Mouse (Mus musculus) embryonic facial prominence, embryonic 10.5 days (tissue): ENCODE measurements at regions not wholly inside any gene's neighbourhood (a gene's known extent, or its start where the extent isn't known, plus 50 kb on each side); places are given as distances from the start of the nearest gene placed in this dataset.

Source experiments
- DNase-seq: peaks from one replicate; pipeline ENCODE4 v3.0.0-alpha.2; 2017; ENCODE audit warnings: low spot score
- H3K27ac ChIP-seq: fragments of 300-500 bp; sonication (generic); replicated peaks from 2 replicates; pipeline ENCODE4 v1.5.1; 2016; ENCODE audit warnings: mild to moderate bottlenecking
- H3K27me3 ChIP-seq: fragments of 300-500 bp; sonication (generic); replicated peaks from 2 replicates; pipeline ENCODE4 v1.6.1; 2016; ENCODE audit warnings: low read depth, mild to moderate bottlenecking; ENCODE audit not compliant: poor library complexity, severe bottlenecking
- H3K36me3 ChIP-seq: fragments of 300-500 bp; sonication (generic); replicated peaks from 2 replicates; pipeline ENCODE4 v1.6.1; 2016; ENCODE audit warnings: mild to moderate bottlenecking, moderate library complexity
- H3K4me1 ChIP-seq: fragments of 300-500 bp; sonication (generic); 2 replicates; pipeline ENCODE4 v1.6.1; 2016
- H3K4me3 ChIP-seq: fragments of 300-500 bp; sonication (generic); 2 replicates; pipeline ENCODE4 v1.5.1; 2016; ENCODE audit warnings: mild to moderate bottlenecking, moderate library complexity
- H3K9me3 ChIP-seq: fragments of 300-500 bp; sonication (generic); 2 replicates; pipeline ENCODE4 v1.6.1; 2016; ENCODE audit warnings: mild to moderate bottlenecking
- WGBS: fragments of 180-500 bp; shearing (Covaris S2); methylation state at CpG from one replicate; pipeline ENCODE4 v1.1.7; 2016; 5-methylcytosine and 5-hydroxymethylcytosine counted together

GRCm38 (mm10) chr2:51073040-51073594 is 75.8 kb downstream of the Rnd3 start:
- no peaks in the 10 kb centered on the region for H3K36me3 ChIP-seq
- no peaks in the 10 kb centered on the region for H3K9me3 ChIP-seq
- DNase-seq: no peak
- peaks cover 4% of the 10 kb centered on the region; the same call in 1 of the 2 replicates for H3K4me1 ChIP-seq
- no peaks in the 10 kb centered on the region for H3K27me3 ChIP-seq
- 70% methylated on average over 14 of the region's 14 CpGs for WGBS
- no peak overlapping the region for H3K4me3 ChIP-seq
- H3K27ac ChIP-seq: no peak overlapping the region

GRCm38 (mm10) chr2:51072346-51072885 is 76.5 kb downstream of the Rnd3 start:
- Histone ChIP-seq H3K4me3 (no peak overlapping the region), H3K36me3 (no peaks in the 10 kb centered on the region), H3K4me1 (peaks cover 4% of the 10 kb centered on the region; the same call in 1 of the 2 replicates), H3K27me3 (no peaks in the 10 kb centered on the region), H3K9me3 (no peaks in the 10 kb centered on the region), H3K27ac (no peak overlapping the region)
- no peak for DNase-seq
- 61% methylated on average over 6 of the region's 6 CpGs for WGBS

GRCm38 (mm10) chr2:51070902-51071301 is 78.0 kb downstream of the Rnd3 start:
- 73% methylated on average over 2 of the region's 2 CpGs for whole genome bisulfite sequencing
- H3K4me1 ChIP-seq: peaks cover 14% of the 10 kb centered on the region
- H3K27me3 ChIP-seq: no peaks in the 10 kb centered on the region
- no peak overlapping the region for H3K27ac ChIP-seq
- H3K4me3 ChIP-seq: no peak overlapping the region
- H3K9me3 ChIP-seq: no peaks in the 10 kb centered on the region
- no peak for DNase-seq
- no peaks in the 10 kb centered on the region for H3K36me3 ChIP-seq

- Histone ChIP-seq H3K27me3 (no peaks in the 10 kb centered on the region), H3K36me3 (no peaks in the 10 kb centered on the region), H3K4me1 (peaks cover 17% of the 10 kb centered on the region), H3K27ac (peak overlapping the region; percentile 82), H3K9me3 (no peaks in the 10 kb centered on the region), H3K4me3 (no peak overlapping the region; the same call in 1 of the 2 replicates)
- peak; percentile 50 for DNase-seq
- 36% methylated on average over 11 of the region's 11 CpGs for WGBS
Observed at GRCm38 (mm10) chr2:51066423-51066831, 82.5 kb downstream of the Rnd3 start.

GRCm38 (mm10) chr2:51065821-51066220 is 83.1 kb downstream of the Rnd3 start:
- H3K27ac ChIP-seq: peak overlapping the region; percentile 82; the same call in 1 of the 2 replicates
- H3K9me3 ChIP-seq: no peaks in the 10 kb centered on the region
- 52% methylated on average over 6 of the region's 6 CpGs for WGBS
- H3K4me1 ChIP-seq: peaks cover 17% of the 10 kb centered on the region
- no peak for DNase-seq
- H3K36me3 ChIP-seq: no peaks in the 10 kb centered on the region
- no peak overlapping the region for H3K4me3 ChIP-seq
- H3K27me3 ChIP-seq: no peaks in the 10 kb centered on the region

GRCm38 (mm10) chr2:51064821-51065220 is 84.1 kb downstream of the Rnd3 start:
- H3K9me3 ChIP-seq: no peaks in the 10 kb centered on the region
- H3K27ac ChIP-seq: no peak overlapping the region
- DNase-seq: no peak
- no peaks in the 10 kb centered on the region for H3K27me3 ChIP-seq
- H3K4me1 ChIP-seq: peaks cover 13% of the 10 kb centered on the region
- H3K36me3 ChIP-seq: no peaks in the 10 kb centered on the region
- WGBS: 81% methylated on average over 4 of the region's 4 CpGs
- H3K4me3 ChIP-seq: no peak overlapping the region

GRCm38 (mm10) chr2:51062049-51062448 is 86.9 kb downstream of the Rnd3 start:
- Histone ChIP-seq H3K27me3 (no peaks in the 10 kb centered on the region), H3K4me3 (no peak overlapping the region), H3K4me1 (peaks cover 18% of the 10 kb centered on the region), H3K9me3 (no peaks in the 10 kb centered on the region), H3K36me3 (no peaks in the 10 kb centered on the region), H3K27ac (no peak overlapping the region)
- DNase-seq: no peak
- 92% methylated on average over 5 of the region's 5 CpGs for WGBS

GRCm38 (mm10) chr2:51058158-51058557 is 90.8 kb downstream of the Rnd3 start:
- DNase-seq: no peak
- H3K9me3 ChIP-seq: no peaks in the 10 kb centered on the region
- WGBS: 77% methylated on average over 4 of the region's 4 CpGs
- no peaks in the 10 kb centered on the region for H3K36me3 ChIP-seq
- H3K27me3 ChIP-seq: no peaks in the 10 kb centered on the region
- no peak overlapping the region for H3K4me3 ChIP-seq
- H3K4me1 ChIP-seq: peaks cover 22% of the 10 kb centered on the region
- no peak overlapping the region for H3K27ac ChIP-seq

GRCm38 (mm10) chr2:51056141-51056731 is 92.7 kb downstream of the Rnd3 start:
- WGBS: 50% methylated on average over 8 of the region's 8 CpGs

GRCm38 (mm10) chr2:51055339-51055738 is 93.6 kb downstream of the Rnd3 start:
- Histone ChIP-seq H3K4me3 (no peak overlapping the region), H3K27me3 (no peaks in the 10 kb centered on the region), H3K4me1 (peaks cover 22% of the 10 kb centered on the region), H3K27ac (no peak overlapping the region), H3K36me3 (no peaks in the 10 kb centered on the region), H3K9me3 (no peaks in the 10 kb centered on the region)
- no peak for DNase-seq
- 41% methylated on average over 3 of the region's 3 CpGs for whole genome bisulfite sequencing

More at GRCm38 (mm10) chr2:51056141-51056731, 92.7 kb downstream of the Rnd3 start:
- H3K27ac ChIP-seq: no peak overlapping the region
- peak; percentile 74 for DNase-seq
- peaks cover 22% of the 10 kb centered on the region for H3K4me1 ChIP-seq
- H3K4me3 ChIP-seq: no peak overlapping the region
- H3K27me3 ChIP-seq: no peaks in the 10 kb centered on the region
- H3K36me3 ChIP-seq: no peaks in the 10 kb centered on the region
- no peaks in the 10 kb centered on the region for H3K9me3 ChIP-seq

- no peaks in the 10 kb centered on the region for H3K9me3 ChIP-seq
- H3K36me3 ChIP-seq: no peaks in the 10 kb centered on the region
- H3K27ac ChIP-seq: no peak overlapping the region
- WGBS: 56% methylated on average over 3 of the region's 3 CpGs
- DNase-seq: no peak
- H3K4me3 ChIP-seq: no peak overlapping the region
- peaks cover 10% of the 10 kb centered on the region for H3K4me1 ChIP-seq
- no peaks in the 10 kb centered on the region for H3K27me3 ChIP-seq
Observed at GRCm38 (mm10) chr2:51049834-51050170, 99.1 kb downstream of the Rnd3 start.

GRCm38 (mm10) chr2:51049101-51049833 is 99.6 kb downstream of the Rnd3 start:
- Histone ChIP-seq H3K36me3 (no peaks in the 10 kb centered on the region), H3K4me1 (peaks cover 10% of the 10 kb centered on the region)
- 69% methylated on average over 8 of the region's 8 CpGs for WGBS

GRCm38 (mm10) chr2:51047520-51047919 is 101.4 kb downstream of the Rnd3 start:
- H3K27me3 ChIP-seq: no peaks in the 10 kb centered on the region
- DNase-seq: no peak
- 68% methylated on average over 5 of the region's 5 CpGs for WGBS
- no peaks in the 10 kb centered on the region for H3K36me3 ChIP-seq
- H3K27ac ChIP-seq: no peak overlapping the region
- no peak overlapping the region for H3K4me3 ChIP-seq
- peaks cover 10% of the 10 kb centered on the region for H3K4me1 ChIP-seq
- H3K9me3 ChIP-seq: no peaks in the 10 kb centered on the region

More at GRCm38 (mm10) chr2:51049101-51049833, 99.6 kb downstream of the Rnd3 start:
- H3K4me3 ChIP-seq: no peak overlapping the region
- no peaks in the 10 kb centered on the region for H3K9me3 ChIP-seq
- H3K27me3 ChIP-seq: no peaks in the 10 kb centered on the region
- DNase-seq: no peak
- H3K27ac ChIP-seq: no peak overlapping the region
